Mouse (Mus musculus): ENCODE measurements around the gene Mfsd1. TPM values are rescaled to one million over a fixed set of nuclear protein-coding genes. Genes with fewer than 3 reads are reported as not detected.

Gene Mfsd1
- polyA plus RNA-seq, 1 experiment from 2014 or later = 59.6 TPM

GRCm38 (mm10) chr3:67624629-67625028, 42.1 kb downstream of the Mfsd1 start:
- Histone ChIP-seq H3K4me3 (replicated peaks) (no peak overlapping the region), H3K9me3 (replicated peaks) (no peaks in the 10 kb centered on the region), H3K4me1 (no peaks in the 10 kb centered on the region), H3K36me3 (no peaks in the 10 kb centered on the region), H3K9ac (no peak overlapping the region), H3K27me3 (no peaks in the 10 kb centered on the region), H3K27ac (replicated peaks) (no peak overlapping the region), H3K4me2 (replicated peaks) (no peak overlapping the region)
- 75% methylated on average over 1 of the region's 1 CpGs for WGBS
- ATAC-seq (ENCODE audit: insufficient number of reproducible peaks, low FRiP score, low TSS enrichment, low read depth) = no peak

DNA sequence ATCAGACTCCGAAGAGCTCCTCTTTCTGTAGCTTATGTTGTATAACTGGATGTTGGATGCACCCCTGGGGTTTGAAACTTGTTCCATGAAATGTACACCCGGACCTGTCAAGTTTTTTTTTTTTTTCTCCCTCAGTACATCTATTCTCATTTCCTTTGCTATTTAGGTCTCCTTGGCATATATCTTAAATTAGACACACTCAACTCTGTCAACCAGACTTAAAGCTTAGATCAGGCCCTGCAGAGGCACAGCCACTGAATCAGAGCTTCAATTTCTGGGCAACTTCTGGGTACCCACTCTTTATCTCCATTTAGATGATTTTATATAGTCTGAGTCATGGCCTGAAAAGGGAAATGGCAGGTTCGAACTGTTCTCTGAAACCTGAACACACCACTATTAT, 60.6 kb downstream of the Mfsd1 start:
- no peaks in the 10 kb centered on the region for H3K4me1 ChIP-seq
- ATAC-seq (ENCODE audit: insufficient number of reproducible peaks, low FRiP score, low TSS enrichment, low read depth) = no peak
- no peaks in the 10 kb centered on the region for H3K36me3 ChIP-seq
- H3K27me3 ChIP-seq = no peaks in the 10 kb centered on the region
- no peaks in the 10 kb centered on the region for H3K9me3 ChIP-seq (replicated peaks)
- no peak overlapping the region for H3K4me2 ChIP-seq (replicated peaks)
- no peak overlapping the region for H3K9ac ChIP-seq
- no peak overlapping the region for H3K27ac ChIP-seq (replicated peaks)
- H3K4me3 ChIP-seq (replicated peaks) = no peak overlapping the region
- WGBS = 63% methylated on average over 3 of the region's 3 CpGs

DNA sequence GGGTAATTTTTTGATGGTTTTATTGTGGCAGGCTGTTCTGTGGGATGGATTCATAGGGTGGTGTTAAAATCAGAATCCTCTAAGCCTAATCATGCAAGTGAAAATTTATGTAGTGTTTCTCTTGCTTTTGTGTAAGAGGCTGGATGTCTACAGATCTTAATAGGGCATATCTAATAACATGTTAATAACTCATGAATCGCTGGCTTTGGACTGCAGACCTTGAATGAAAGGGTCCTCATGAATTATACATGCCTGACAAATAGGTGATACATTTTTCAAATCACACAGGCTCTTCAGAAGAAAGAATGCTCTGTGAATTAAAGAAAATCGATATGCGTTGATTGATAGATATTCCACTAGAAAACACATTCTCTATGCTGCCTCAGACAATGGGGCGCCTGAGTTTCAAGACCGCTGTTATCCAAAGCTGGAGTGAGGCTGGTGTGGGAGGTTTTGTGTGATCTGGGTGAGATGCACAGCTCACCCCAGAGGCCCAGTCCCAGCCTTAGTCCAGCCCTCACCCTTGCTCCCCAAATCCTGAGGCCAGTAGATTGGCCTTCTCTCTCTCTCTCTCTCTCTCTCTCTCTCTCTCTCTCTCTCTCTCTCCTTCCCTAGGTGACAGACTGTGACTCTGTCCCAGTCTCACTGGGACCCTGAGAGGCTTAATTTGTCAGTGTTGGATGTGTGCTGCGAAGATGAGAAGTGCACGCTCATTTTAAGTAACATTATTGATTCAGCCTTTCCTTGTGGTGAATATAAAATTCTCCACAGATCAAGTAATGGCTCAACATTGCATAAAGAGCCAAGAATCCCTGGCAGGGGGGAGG, 63.3 kb downstream of the Mfsd1 start:
- Histone ChIP-seq H3K27me3 (no peaks in the 10 kb centered on the region), H3K9ac (no peak overlapping the region), H3K4me2 (replicated peaks) (no peak overlapping the region), H3K27ac (replicated peaks) (no peak overlapping the region), H3K36me3 (no peaks in the 10 kb centered on the region), H3K9me3 (replicated peaks) (no peaks in the 10 kb centered on the region), H3K4me1 (no peaks in the 10 kb centered on the region), H3K4me3 (replicated peaks) (no peak overlapping the region)
- 75% methylated on average over 7 of the region's 7 CpGs for WGBS
- ATAC-seq (ENCODE audit: insufficient number of reproducible peaks, low FRiP score, low TSS enrichment, low read depth) = no peak

Other genes starting within 250 kb of the Mfsd1 start
- 38.1 and 59.7 TPM in 2 replicates for gene Mlf1, start 208.6 kb upstream of the Mfsd1 start, polyA plus RNA-seq (2015; fragmentation: Nextera tagmentation; extraction: Ambion mirVana)
- gene Gm17402, start 207.6 kb upstream of the Mfsd1 start, polyA plus RNA-seq (2015; fragmentation: Nextera tagmentation; extraction: Ambion mirVana) = not detected in 2 replicates
- 38.1 and 40.2 TPM in 2 replicates for gene Gfm1, start 152.6 kb upstream of the Mfsd1 start, polyA plus RNA-seq (2015; fragmentation: Nextera tagmentation; extraction: Ambion mirVana)
- 99.1 and 109 TPM in 2 replicates for gene Lxn, start 118.8 kb upstream of the Mfsd1 start, polyA plus RNA-seq (2015; fragmentation: Nextera tagmentation; extraction: Ambion mirVana)
- 8.1 and 8.2 TPM in 2 replicates for gene Rarres1, start 67.2 kb upstream of the Mfsd1 start, polyA plus RNA-seq (2015; fragmentation: Nextera tagmentation; extraction: Ambion mirVana)

All from embryonic facial prominence, embryonic 15.5 days (tissue).